Mouse (Mus musculus) hindbrain, embryonic 15.5 days (tissue): ENCODE data around the gene Mms19. TPM values are rescaled to one million over a fixed set of nuclear protein-coding genes. Genes with fewer than 3 reads are reported as not detected.

Experiments
- ATAC-seq: fragments of 200-750 bp; cut with Nextera tagmentation; 2 replicates; pipeline ENCODE4 v1.8.0; 2017; ENCODE audit warnings: low read depth, moderate number of reproducible peaks, moderate TSS enrichment; ENCODE audit not compliant: low FRiP score
- H3K27ac ChIP-seq: fragments of 300-500 bp; sonication (generic); replicated peaks from 2 replicates; pipeline ENCODE4 v1.5.1; 2015; ENCODE audit warnings: mild to moderate bottlenecking, inconsistent platforms
- H3K27me3 ChIP-seq: fragments of 300-500 bp; sonication (generic); 2 replicates; pipeline ENCODE4 v1.6.1; 2015; ENCODE audit warnings: control low read depth, inconsistent platforms
- H3K36me3 ChIP-seq: fragments of 300-500 bp; sonication (generic); 2 replicates; pipeline ENCODE4 v1.6.1; 2015; ENCODE audit warnings: control low read depth, inconsistent platforms
- H3K4me1 ChIP-seq: fragments of 300-500 bp; sonication (generic); replicated peaks from 2 replicates; pipeline ENCODE4 v1.6.1; 2015; ENCODE audit warnings: control low read depth, inconsistent platforms
- H3K4me2 ChIP-seq: fragments of 300-500 bp; sonication (generic); 2 replicates; pipeline ENCODE4 v1.6.1; 2015; ENCODE audit warnings: moderate library complexity, mild to moderate bottlenecking, inconsistent platforms
- H3K4me3 ChIP-seq: fragments of 300-500 bp; sonication (generic); 2 replicates; pipeline ENCODE4 v1.5.1; 2015; ENCODE audit warnings: mild to moderate bottlenecking, inconsistent platforms
- H3K9ac ChIP-seq: fragments of 300-500 bp; sonication (generic); 2 replicates; pipeline ENCODE4 v1.6.1; 2015; ENCODE audit warnings: inconsistent platforms
- H3K9me3 ChIP-seq: fragments of 300-500 bp; sonication (generic); 2 replicates; pipeline ENCODE4 v1.6.1; 2016; ENCODE audit warnings: control low read depth, inconsistent platforms
- WGBS: fragments of 180-500 bp; shearing (Covaris S2); methylation state at CpG from one replicate; pipeline ENCODE4 v1.1.7; 2015; 5-methylcytosine and 5-hydroxymethylcytosine counted together
- polyA plus RNA-seq: library from polyadenylated mRNA; unstranded; fragments of >200 nt; fragmentation: Nextera tagmentation; extraction: Ambion mirVana; gene quantifications from 2 replicates; pipeline ENCODE4 v1.2.1, GENCODE M21; 2015

Mms19 gene
- polyA plus RNA-seq, 1 experiment from 2014 or later: 33.4 TPM

DNA sequence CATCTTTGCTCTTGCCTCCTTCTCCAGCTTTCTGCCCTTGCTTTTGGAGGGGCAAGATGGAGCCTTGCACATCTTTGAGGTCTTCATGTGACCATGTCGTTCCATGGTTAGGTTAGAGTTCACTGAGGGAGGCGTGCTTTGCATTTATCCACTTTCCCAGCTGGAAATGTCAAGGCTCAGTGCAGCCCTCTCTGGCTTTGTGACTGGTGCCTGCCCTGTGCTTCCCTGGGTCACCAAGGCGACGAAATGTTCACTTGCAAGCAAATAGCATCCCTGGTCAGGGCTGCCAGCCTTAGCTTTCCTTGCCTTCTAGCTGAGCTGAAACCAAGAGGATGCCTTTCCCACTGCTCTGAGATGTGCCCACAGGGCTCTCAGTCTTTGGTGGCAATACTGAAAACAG lies 29.5 kb upstream of the Mms19 start:
- Histone ChIP-seq H3K27me3 (no peaks in the 10 kb centered on the region), H3K9ac (no peak overlapping the region), H3K4me3 (no peak overlapping the region), H3K27ac (no peak overlapping the region), H3K36me3 (no peaks in the 10 kb centered on the region), H3K9me3 (no peaks in the 10 kb centered on the region), H3K4me1 (no peaks in the 10 kb centered on the region), H3K4me2 (no peak overlapping the region)
- ATAC-seq: no peak
- WGBS: 33% methylated on average over 4 of the region's 4 CpGs

DNA sequence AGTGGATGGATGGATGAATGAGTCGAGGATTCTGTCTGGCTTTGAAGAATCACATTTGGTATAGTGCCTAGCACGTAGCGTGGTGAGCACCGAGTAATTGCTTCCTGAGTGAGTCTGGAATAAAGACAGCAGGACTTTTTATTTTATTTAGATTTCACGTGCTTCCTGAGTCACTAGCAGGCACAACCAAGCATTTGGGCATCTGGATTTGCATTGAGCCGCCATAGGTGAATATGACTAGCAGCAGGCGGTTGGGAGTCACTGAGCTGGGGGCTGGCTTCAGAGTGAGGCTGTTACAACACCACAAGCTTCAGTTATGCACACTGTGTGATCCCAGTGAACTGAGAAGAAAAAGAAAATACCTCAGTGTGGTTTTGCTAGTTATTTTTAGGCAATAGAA lies 28.1 kb upstream of the Mms19 start:
- no peak overlapping the region for H3K4me2 ChIP-seq
- no peaks in the 10 kb centered on the region for H3K36me3 ChIP-seq
- no peaks in the 10 kb centered on the region for H3K27me3 ChIP-seq
- H3K4me3 ChIP-seq: no peak overlapping the region
- no peaks in the 10 kb centered on the region for H3K9me3 ChIP-seq
- no peaks in the 10 kb centered on the region for H3K4me1 ChIP-seq
- no peak for ATAC-seq
- no peak overlapping the region for H3K9ac ChIP-seq
- WGBS: 71% methylated on average over 7 of the region's 7 CpGs
- no peak overlapping the region for H3K27ac ChIP-seq

DNA sequence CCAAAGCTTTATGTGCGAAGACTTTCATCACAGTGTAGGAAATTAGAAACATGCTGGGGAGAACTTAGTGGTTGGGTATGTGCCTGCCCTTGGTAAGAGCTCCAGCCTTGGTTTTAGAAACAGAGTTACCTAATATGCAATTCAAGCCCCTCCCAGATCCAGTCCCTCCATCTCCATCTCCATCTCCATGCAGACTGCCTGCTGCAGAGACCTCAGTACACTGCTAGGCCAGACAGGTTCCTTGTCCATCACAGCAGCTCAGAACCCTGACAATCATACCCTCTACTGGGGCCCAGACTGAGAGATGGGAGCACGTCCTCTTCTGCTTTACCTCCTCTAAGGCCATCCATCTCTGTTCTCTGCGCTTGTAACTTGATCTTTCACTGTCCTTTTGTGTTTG lies 27.6 kb upstream of the Mms19 start:
- 64% methylated on average over 3 of the region's 3 CpGs for WGBS
- no peak overlapping the region for H3K9ac ChIP-seq
- no peaks in the 10 kb centered on the region for H3K9me3 ChIP-seq
- H3K4me1 ChIP-seq: no peaks in the 10 kb centered on the region
- no peak for ATAC-seq
- H3K4me3 ChIP-seq: no peak overlapping the region
- no peak overlapping the region for H3K27ac ChIP-seq
- no peak overlapping the region for H3K4me2 ChIP-seq
- no peaks in the 10 kb centered on the region for H3K27me3 ChIP-seq
- H3K36me3 ChIP-seq: no peaks in the 10 kb centered on the region

DNA sequence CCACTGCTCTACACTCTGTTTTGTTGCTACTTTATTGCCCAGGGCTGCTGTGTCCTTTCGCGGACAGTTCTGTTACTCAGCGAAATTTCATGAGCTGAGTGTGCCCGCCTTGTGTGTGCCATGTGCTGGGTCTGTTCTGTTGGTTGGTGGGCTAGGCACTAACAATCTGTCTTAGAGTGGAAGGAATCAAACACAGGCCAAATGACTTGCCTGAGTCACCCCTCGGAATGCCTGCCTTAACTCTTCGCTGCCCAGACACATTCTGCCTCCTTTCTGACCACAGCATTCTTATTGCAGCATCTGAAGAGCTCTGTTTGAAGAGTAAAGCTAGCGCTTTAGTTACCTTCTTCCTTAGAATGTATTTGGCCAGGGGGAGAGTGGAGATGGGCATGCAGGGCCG lies 25.6 kb upstream of the Mms19 start:
- Histone ChIP-seq H3K9me3 (no peaks in the 10 kb centered on the region), H3K9ac (no peak overlapping the region), H3K4me1 (no peaks in the 10 kb centered on the region), H3K27ac (no peak overlapping the region), H3K4me3 (no peak overlapping the region), H3K4me2 (no peak overlapping the region), H3K27me3 (no peaks in the 10 kb centered on the region), H3K36me3 (no peaks in the 10 kb centered on the region)
- no peak for ATAC-seq
- WGBS: 77% methylated on average over 8 of the region's 8 CpGs

DNA sequence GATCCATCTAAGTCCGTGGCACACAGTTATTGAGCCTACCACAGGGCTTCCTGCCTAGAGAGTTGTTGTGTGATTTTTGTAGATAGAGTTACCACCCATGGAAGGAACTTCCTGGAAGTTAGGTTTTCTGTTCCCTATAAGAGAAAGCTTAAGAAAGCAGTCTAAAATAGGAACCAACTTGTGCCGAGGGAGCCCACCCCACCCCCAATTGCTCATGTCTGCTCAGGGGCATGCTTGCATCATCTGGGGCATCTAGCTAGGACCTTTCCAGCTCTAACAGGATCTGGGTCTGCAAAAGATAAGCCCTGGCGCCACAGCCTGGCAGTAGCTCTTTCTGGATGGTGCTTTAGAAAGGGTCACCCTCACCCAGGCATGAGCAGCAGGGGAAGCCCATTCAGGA lies 24.7 kb upstream of the Mms19 start:
- Histone ChIP-seq H3K27me3 (no peaks in the 10 kb centered on the region), H3K4me2 (no peak overlapping the region), H3K36me3 (no peaks in the 10 kb centered on the region), H3K4me1 (no peaks in the 10 kb centered on the region), H3K4me3 (no peak overlapping the region), H3K9ac (no peak overlapping the region), H3K27ac (no peak overlapping the region), H3K9me3 (no peaks in the 10 kb centered on the region)
- no peak for ATAC-seq
- WGBS: 87% methylated on average over 3 of the region's 3 CpGs

DNA sequence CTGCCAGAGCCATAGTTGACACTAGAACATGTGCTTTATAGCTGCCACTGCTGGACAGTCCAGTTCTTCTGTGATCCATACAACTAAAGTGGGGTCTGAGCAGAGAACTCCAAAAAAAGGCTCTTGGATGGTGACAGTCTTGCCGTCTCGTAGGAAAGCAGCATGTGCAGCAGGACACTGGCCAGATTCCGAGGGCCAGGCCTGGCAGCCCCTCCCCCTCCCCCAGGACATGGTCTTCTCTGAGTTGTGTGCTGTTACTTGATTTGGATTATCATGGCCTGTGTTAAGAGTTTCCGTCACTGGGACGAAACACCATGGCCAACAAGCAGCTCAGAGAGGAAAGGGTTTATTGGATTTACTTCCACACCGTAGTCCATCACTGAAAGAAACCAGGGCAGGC lies 23.3 kb upstream of the Mms19 start:
- no peaks in the 10 kb centered on the region for H3K36me3 ChIP-seq
- no peak overlapping the region for H3K27ac ChIP-seq
- no peak overlapping the region for H3K4me3 ChIP-seq
- no peak overlapping the region for H3K4me2 ChIP-seq
- WGBS: 82% methylated on average over 6 of the region's 6 CpGs
- H3K27me3 ChIP-seq: no peaks in the 10 kb centered on the region
- H3K9me3 ChIP-seq: no peaks in the 10 kb centered on the region
- H3K4me1 ChIP-seq: no peaks in the 10 kb centered on the region
- H3K9ac ChIP-seq: no peak overlapping the region
- ATAC-seq: no peak

DNA sequence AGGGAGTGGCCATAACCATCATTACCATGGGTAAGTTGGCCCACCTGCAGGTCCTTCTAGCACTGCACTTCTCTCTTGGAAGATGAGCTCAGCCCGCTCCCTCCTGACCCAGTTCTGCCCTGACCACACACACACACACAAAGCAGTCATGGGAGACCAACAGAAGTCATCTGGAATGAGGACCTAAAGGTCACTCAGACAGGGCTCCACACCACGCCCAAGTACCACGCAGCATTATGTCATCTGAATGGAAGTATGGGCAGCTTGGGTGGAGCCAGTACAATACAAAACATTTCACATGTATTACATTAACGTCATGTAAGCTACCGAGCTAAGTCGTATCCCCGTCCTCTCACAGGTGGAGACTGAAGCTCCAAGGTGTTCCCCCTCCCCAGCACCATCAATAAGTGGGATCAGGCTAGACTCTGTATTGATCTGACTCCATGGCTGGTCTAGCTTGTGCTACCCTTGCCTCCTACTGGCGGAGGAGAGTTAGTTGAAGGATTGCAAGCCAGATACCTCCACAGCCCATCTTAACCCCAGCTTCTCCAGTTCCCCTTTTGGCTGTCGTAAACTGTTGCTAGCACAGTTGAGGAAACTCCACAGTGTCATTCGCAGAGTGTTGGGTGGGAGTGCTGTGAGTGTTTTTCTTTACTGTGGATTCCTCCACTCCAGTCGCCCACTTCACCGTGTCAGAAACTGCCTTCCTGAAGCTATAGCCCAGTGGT lies 20.5 kb upstream of the Mms19 start:
- Histone ChIP-seq H3K4me2 (no peak overlapping the region), H3K4me3 (no peak overlapping the region), H3K27me3 (no peaks in the 10 kb centered on the region), H3K4me1 (no peaks in the 10 kb centered on the region), H3K9ac (no peak overlapping the region), H3K9me3 (no peaks in the 10 kb centered on the region), H3K36me3 (no peaks in the 10 kb centered on the region), H3K27ac (no peak overlapping the region; the same call in 1 of the 2 replicates)
- 92% methylated on average over 12 of the region's 12 CpGs for WGBS
- ATAC-seq: no peak

DNA sequence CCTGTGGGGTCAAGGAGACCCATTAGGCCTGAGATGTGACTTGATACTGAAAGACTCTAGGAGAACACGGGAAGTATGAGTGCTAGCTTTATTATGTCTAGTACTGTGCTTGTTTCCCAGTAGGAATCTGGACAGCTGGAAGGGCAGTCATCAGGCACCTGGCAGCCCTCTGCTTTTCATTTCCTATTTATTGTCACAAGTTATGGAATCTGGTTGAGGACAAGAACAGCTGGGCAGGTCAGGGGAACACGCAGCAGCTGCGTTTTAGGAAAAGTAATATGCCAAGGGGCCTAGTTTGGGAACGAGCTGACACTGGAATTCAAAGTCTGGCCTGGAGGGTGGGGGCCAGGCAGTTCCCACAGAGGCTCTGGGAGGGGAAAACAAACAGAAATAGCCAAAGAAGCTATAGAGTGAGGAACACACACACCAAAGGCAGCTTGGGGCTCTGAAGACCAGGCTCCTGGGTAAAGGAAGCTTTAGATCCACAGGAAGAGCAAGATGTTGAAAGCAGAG lies 19.5 kb upstream of the Mms19 start:
- no peaks in the 10 kb centered on the region for H3K27me3 ChIP-seq
- no peaks in the 10 kb centered on the region for H3K36me3 ChIP-seq
- H3K4me2 ChIP-seq: no peak overlapping the region
- no peak for ATAC-seq
- H3K9ac ChIP-seq: no peak overlapping the region
- no peaks in the 10 kb centered on the region for H3K4me1 ChIP-seq
- H3K9me3 ChIP-seq: no peaks in the 10 kb centered on the region
- H3K27ac ChIP-seq: no peak overlapping the region; the same call in 1 of the 2 replicates
- 74% methylated on average over 4 of the region's 4 CpGs for WGBS
- no peak overlapping the region for H3K4me3 ChIP-seq

DNA sequence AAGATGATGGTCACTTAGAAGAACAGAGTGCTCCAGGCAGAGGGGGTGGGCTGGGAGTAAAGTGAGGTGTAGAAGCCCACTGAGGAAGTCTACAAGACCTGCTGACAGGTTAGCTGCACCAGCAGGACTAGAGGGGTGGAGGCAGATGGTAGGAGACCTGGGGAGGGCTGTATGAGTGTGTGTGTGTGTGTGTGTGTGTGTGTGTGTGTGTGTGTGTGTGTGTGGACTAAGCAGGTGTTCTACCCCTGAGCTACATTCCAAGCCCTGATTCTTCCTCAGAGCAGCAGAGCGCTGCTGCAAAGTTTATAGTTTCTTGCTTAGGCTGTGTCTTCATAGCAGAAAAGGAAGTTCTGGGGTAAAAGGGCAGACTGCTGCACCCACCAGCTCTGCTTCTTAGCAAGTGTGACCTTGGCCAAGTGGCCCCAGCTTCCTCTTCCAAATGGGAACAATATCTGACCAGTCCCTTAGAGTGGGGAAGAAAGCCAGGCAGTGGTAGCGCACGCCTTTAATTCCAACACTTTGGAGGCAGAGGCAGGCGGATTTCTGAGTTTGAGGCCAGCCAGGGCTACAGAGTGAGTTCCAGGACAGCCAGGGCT lies 18.8 kb upstream of the Mms19 start:
- Histone ChIP-seq H3K27me3 (no peaks in the 10 kb centered on the region), H3K27ac (no peak overlapping the region), H3K4me3 (no peak overlapping the region), H3K9me3 (no peaks in the 10 kb centered on the region), H3K4me1 (no peaks in the 10 kb centered on the region), H3K9ac (no peak overlapping the region), H3K36me3 (no peaks in the 10 kb centered on the region), H3K4me2 (no peak overlapping the region)
- WGBS: 89% methylated on average over 4 of the region's 4 CpGs
- no peak for ATAC-seq

DNA sequence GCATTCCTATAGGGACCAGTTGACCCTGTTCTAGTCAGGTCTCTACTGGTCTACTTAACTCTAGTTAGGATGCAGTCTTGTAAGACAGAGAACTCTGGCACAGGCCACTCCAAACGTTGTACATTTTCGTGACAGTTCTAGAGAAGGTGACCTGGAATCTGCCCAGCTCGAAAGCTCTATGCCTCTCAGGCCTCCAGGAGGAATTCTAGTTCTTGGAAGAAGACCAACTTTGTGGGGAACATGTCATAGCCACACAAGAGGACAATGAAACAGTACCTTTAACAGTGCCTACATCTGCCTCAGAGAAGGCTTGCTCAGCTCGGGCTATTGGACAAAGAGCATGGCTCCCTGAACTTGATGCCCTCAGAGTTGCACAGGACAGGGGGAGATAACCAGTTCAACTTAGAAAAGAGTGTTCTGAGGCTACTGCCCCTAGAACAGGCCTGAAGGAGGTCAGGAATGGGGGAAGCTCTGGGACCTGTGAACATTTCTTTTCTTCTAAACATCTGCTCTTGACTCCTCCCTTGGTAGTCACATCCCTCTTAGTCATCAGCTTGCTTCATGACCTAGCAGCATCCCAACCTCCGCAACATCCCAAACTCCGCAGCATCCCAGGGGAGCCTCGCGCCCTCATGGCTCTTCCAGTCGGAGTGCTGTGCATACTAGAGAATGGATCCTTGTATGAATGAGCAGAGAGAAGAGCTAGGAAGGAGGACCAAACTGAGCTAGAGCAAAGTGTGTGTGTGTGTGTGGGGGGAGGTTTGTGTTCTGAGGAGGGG lies 18.0 kb upstream of the Mms19 start:
- no peak overlapping the region for H3K4me2 ChIP-seq
- H3K9me3 ChIP-seq: no peaks in the 10 kb centered on the region
- H3K4me1 ChIP-seq: no peaks in the 10 kb centered on the region
- 87% methylated on average over 9 of the region's 9 CpGs for WGBS
- H3K27ac ChIP-seq: no peak overlapping the region
- no peak for ATAC-seq
- H3K36me3 ChIP-seq: no peaks in the 10 kb centered on the region
- no peaks in the 10 kb centered on the region for H3K27me3 ChIP-seq
- H3K4me3 ChIP-seq: no peak overlapping the region
- H3K9ac ChIP-seq: no peak overlapping the region

DNA sequence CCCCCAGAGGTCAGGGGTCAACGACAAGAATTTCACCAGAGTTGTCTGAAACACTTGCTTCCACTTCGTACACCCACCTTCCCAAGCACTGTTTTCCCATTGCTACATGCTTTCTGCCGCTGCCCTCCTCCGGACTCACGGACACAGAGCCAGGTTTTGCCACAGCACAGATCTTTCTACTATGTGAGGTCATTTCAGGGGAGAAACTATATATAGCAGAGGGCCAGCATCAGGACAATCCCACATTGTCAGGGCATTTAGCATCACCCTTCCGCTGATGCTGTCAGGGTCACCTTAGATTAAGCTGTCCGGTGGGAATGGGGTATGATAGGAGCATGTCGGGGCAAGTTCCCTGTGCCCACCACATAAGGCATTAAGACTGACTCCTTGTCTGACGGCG lies 16.1 kb upstream of the Mms19 start:
- no peaks in the 10 kb centered on the region for H3K36me3 ChIP-seq
- ATAC-seq: no peak
- 92% methylated on average over 10 of the region's 10 CpGs for WGBS
- no peaks in the 10 kb centered on the region for H3K9me3 ChIP-seq
- no peak overlapping the region for H3K9ac ChIP-seq
- H3K4me3 ChIP-seq: no peak overlapping the region
- peaks cover 4% of the 10 kb centered on the region for H3K4me1 ChIP-seq
- no peak overlapping the region for H3K4me2 ChIP-seq
- no peak overlapping the region for H3K27ac ChIP-seq
- H3K27me3 ChIP-seq: no peaks in the 10 kb centered on the region

DNA sequence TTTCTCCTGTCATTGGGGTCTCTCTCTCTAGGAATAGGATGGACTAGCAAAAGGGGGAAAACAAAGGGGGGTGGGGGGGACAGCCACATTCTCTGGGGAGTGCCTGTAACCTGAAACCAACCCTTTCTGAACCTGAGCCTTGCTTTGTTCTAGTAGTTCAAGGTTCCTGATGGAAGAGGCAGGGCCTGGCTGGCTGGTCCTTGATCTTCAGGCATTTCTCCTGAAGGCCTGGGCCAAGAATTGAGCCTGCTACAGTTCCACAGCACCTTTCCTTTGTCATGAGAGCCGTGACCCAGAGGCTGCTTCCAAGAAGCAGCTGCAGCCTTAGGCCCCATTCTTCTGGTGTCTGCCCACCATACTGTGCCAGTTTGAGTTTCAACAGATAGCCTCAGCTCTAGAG lies 14.5 kb upstream of the Mms19 start:
- H3K27me3 ChIP-seq: no peaks in the 10 kb centered on the region
- 40% methylated on average over 1 of the region's 1 CpGs for WGBS
- H3K9ac ChIP-seq: no peak overlapping the region
- no peaks in the 10 kb centered on the region for H3K9me3 ChIP-seq
- no peaks in the 10 kb centered on the region for H3K36me3 ChIP-seq
- H3K27ac ChIP-seq: no peak overlapping the region
- H3K4me1 ChIP-seq: peaks cover 11% of the 10 kb centered on the region
- no peak overlapping the region for H3K4me3 ChIP-seq
- H3K4me2 ChIP-seq: no peak overlapping the region
- ATAC-seq: no peak
